Mouse (Mus musculus): ENCODE data around the gene Krt24. TPM values are rescaled to one million over a fixed set of nuclear protein-coding genes. Genes with fewer than 3 reads are reported as not detected.

The Krt24 gene
- polyA plus RNA-seq, 1 experiment from 2014 or later, result not detected

DNA sequence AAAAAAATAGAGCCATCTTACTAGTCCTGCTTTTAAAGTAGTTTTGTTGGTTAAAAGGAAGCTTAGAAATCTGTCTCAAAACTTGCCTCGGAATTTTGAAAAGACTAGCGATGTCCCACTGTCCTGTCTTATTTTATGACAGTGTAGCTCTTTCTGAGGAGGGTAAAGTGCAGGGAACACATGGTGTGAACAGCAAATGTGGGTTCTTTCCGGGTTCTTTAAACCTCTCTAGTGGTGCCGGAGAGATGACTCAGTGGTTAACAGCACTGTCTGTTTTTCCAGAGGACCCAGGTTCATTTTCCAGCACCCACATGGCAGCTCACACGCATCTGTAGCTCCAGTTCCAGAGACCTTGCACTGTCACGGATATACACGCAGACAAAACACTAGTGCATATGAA lies 15.9 kb downstream of the Krt24 start:
- Histone ChIP-seq H3K4me2 (ENCODE audit: low read depth, low read length) (no peak overlapping the region), H3K9me3 (replicated peaks; ENCODE audit: control insufficient read depth, low read length) (no peaks in the 10 kb centered on the region), H3K9ac (ENCODE audit: low read length) (no peak overlapping the region), H3K4me1 (ENCODE audit: control insufficient read depth, insufficient read depth, low read length) (no peaks in the 10 kb centered on the region), H3K27ac (ENCODE audit: low read length) (no peak overlapping the region), H3K27me3 (ENCODE audit: control insufficient read depth, insufficient read depth, low read length) (no peaks in the 10 kb centered on the region), H3K36me3 (ENCODE audit: control insufficient read depth, insufficient read depth, low read length) (no peaks in the 10 kb centered on the region), H3K4me3 (replicated peaks; ENCODE audit: low read length) (no peak overlapping the region)
- 71% methylated on average over 7 of the region's 7 CpGs for WGBS
- no peak for ATAC-seq (ENCODE audit: insufficient read depth, low FRiP score)

DNA sequence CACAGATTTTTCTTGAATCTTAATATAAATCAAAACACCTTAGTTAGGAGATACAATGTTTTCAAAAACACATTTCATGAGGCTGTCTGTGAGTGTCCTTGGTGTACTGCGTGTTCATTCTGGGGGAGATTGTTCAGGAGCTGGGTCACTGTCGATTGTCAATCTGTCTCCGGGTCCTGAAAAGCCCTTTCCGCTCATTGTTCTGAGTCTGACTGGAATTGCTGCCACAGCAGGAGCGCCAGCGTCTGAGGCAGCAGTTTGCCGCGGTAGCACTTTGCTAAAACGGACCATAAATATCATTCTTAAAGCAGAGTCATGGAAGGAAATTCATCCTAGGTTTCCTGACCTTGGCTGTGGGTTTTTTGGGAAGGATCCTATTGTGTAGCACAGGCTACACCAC lies 19.3 kb downstream of the Krt24 start:
- Histone ChIP-seq H3K9ac (ENCODE audit: low read length) (no peak overlapping the region), H3K27ac (ENCODE audit: low read length) (no peak overlapping the region), H3K27me3 (ENCODE audit: control insufficient read depth, insufficient read depth, low read length) (no peaks in the 10 kb centered on the region), H3K4me2 (ENCODE audit: low read depth, low read length) (no peak overlapping the region), H3K4me3 (replicated peaks; ENCODE audit: low read length) (no peak overlapping the region), H3K9me3 (replicated peaks; ENCODE audit: control insufficient read depth, low read length) (no peaks in the 10 kb centered on the region), H3K36me3 (ENCODE audit: control insufficient read depth, insufficient read depth, low read length) (no peaks in the 10 kb centered on the region), H3K4me1 (ENCODE audit: control insufficient read depth, insufficient read depth, low read length) (no peaks in the 10 kb centered on the region)
- ATAC-seq (ENCODE audit: insufficient read depth, low FRiP score), result no peak
- WGBS, result 53% methylated on average over 9 of the region's 9 CpGs

DNA sequence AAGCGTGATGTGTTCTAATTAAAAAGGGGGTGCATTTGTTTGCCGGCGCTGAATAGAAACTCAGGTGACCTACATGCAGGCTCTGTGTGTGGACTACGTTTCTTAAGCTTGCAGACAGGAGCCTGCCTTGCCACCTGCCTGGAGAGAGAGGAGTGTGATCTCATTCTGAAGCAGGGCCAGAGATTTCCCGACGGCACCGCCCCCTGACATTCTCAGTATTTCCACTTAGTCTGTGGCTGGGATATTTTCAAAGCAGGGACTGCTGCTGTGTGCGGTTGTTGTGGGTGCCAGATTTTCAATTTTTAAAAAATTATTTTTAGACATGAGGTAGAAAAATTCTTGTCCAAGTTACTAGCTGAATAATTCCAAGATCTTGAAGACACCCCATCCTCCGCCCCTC lies 19.8 kb downstream of the Krt24 start:
- no peak overlapping the region for H3K27ac ChIP-seq (ENCODE audit: low read length)
- H3K4me1 ChIP-seq (ENCODE audit: control insufficient read depth, insufficient read depth, low read length), result no peaks in the 10 kb centered on the region
- H3K4me2 ChIP-seq (ENCODE audit: low read depth, low read length), result no peak overlapping the region
- H3K9ac ChIP-seq (ENCODE audit: low read length), result no peak overlapping the region
- H3K36me3 ChIP-seq (ENCODE audit: control insufficient read depth, insufficient read depth, low read length), result no peaks in the 10 kb centered on the region
- 57% methylated on average over 9 of the region's 9 CpGs for WGBS
- no peak for ATAC-seq (ENCODE audit: insufficient read depth, low FRiP score)
- H3K4me3 ChIP-seq (replicated peaks; ENCODE audit: low read length), result no peak overlapping the region
- H3K27me3 ChIP-seq (ENCODE audit: control insufficient read depth, insufficient read depth, low read length), result no peaks in the 10 kb centered on the region
- H3K9me3 ChIP-seq (replicated peaks; ENCODE audit: control insufficient read depth, low read length), result no peaks in the 10 kb centered on the region

DNA sequence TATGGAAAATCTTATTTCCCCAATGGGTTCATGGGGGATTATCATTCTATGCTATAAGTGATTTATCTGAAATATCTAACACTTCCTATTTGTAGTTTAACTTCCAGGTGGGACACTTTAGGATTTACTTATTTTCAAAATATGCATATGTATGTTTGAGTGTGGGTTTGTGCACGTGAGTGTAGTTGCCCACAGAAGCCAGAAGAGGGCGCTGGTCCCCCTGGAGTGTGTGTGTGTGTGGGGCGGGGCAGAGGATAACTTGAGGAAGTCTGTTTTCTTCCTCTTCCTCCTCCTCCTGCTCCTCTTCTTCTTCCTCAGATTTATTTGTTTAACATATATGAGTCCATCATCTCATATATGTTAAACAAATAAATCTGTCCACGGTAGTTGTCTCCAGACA lies 28.8 kb downstream of the Krt24 start:
- ATAC-seq (ENCODE audit: insufficient read depth, low FRiP score), result no peak
- H3K4me2 ChIP-seq (ENCODE audit: low read depth, low read length), result no peak overlapping the region
- no peak overlapping the region for H3K27ac ChIP-seq (ENCODE audit: low read length)
- WGBS, result 77% methylated on average over 4 of the region's 4 CpGs
- H3K4me1 ChIP-seq (ENCODE audit: control insufficient read depth, insufficient read depth, low read length), result no peaks in the 10 kb centered on the region
- H3K9ac ChIP-seq (ENCODE audit: low read length), result no peak overlapping the region
- H3K9me3 ChIP-seq (replicated peaks; ENCODE audit: control insufficient read depth, low read length), result no peaks in the 10 kb centered on the region
- no peaks in the 10 kb centered on the region for H3K36me3 ChIP-seq (ENCODE audit: control insufficient read depth, insufficient read depth, low read length)
- no peaks in the 10 kb centered on the region for H3K27me3 ChIP-seq (ENCODE audit: control insufficient read depth, insufficient read depth, low read length)
- H3K4me3 ChIP-seq (replicated peaks; ENCODE audit: low read length), result no peak overlapping the region

DNA sequence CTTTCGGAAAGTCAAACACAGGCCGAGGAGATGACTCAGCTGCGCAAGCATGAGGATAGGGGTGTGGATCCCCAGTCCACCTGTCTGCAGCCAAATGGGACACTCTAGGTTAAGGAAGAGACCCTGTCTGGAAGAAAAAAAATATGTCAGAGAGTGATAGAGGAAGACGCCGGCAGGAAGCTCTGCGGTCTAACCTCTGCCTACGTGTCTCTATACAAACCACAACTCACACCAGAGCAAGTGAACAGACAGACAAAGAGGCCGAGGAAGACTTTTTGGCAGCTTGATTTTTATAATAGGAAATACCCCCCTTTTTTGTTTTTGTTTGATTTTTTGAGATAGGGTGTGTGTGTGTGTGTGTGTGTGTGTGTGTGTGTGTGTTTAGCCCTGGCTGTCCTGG lies 29.7 kb downstream of the Krt24 start:
- Histone ChIP-seq H3K4me1 (ENCODE audit: control insufficient read depth, insufficient read depth, low read length) (no peaks in the 10 kb centered on the region), H3K27ac (ENCODE audit: low read length) (no peak overlapping the region), H3K27me3 (ENCODE audit: control insufficient read depth, insufficient read depth, low read length) (no peaks in the 10 kb centered on the region), H3K36me3 (ENCODE audit: control insufficient read depth, insufficient read depth, low read length) (no peaks in the 10 kb centered on the region), H3K4me3 (replicated peaks; ENCODE audit: low read length) (no peak overlapping the region), H3K4me2 (ENCODE audit: low read depth, low read length) (no peak overlapping the region), H3K9me3 (replicated peaks; ENCODE audit: control insufficient read depth, low read length) (no peaks in the 10 kb centered on the region), H3K9ac (ENCODE audit: low read length) (no peak overlapping the region)
- 88% methylated on average over 8 of the region's 8 CpGs for WGBS
- no peak for ATAC-seq (ENCODE audit: insufficient read depth, low FRiP score)

DNA sequence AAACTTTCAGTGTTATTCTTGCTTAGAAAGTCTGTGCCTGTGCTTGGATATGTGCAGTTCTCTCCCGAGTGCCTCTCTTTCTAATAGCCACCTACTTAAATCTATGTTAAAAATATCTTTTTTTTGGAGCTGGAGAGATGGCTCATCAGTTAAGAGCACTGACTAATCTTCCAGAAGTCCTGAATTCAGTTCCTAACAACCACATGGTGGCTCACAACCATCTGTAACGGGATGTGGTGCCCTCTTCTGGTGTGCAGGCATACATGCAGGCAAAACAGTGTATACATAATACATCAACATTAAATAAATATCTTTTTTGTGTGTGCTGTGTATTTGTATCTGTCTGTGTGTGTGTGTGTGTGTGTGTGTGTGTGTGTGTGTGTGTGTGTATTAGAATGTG lies 31.2 kb downstream of the Krt24 start:
- Histone ChIP-seq H3K9me3 (replicated peaks; ENCODE audit: control insufficient read depth, low read length) (no peaks in the 10 kb centered on the region), H3K4me2 (ENCODE audit: low read depth, low read length) (no peak overlapping the region)
- WGBS, result 63% methylated on average over 2 of the region's 2 CpGs

DNA sequence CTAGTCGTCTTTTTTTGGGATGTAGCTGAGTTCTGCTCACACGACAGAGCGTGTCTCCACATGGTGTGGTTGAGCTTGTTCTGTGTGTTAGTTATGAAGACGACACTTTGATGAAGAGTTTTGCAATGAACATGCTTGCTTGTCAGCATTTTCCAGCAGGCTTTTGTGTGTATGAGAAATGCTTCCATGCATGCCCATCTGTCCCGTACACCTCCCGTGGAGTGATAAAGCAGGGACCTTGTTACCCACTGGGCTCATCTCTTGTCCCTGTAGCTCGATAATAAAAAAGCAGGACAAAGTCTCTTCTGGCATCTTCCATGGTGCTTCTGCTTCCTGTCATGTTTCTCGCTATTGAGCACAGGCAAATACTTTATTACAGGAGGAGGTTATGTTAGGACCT lies 32.4 kb downstream of the Krt24 start:
- WGBS, result 71% methylated on average over 8 of the region's 8 CpGs
- Histone ChIP-seq H3K9me3 (replicated peaks; ENCODE audit: control insufficient read depth, low read length) (no peaks in the 10 kb centered on the region), H3K36me3 (ENCODE audit: control insufficient read depth, insufficient read depth, low read length) (no peaks in the 10 kb centered on the region), H3K9ac (ENCODE audit: low read length) (no peak overlapping the region), H3K4me2 (ENCODE audit: low read depth, low read length) (no peak overlapping the region), H3K4me1 (ENCODE audit: control insufficient read depth, insufficient read depth, low read length) (no peaks in the 10 kb centered on the region), H3K27me3 (ENCODE audit: control insufficient read depth, insufficient read depth, low read length) (no peaks in the 10 kb centered on the region), H3K4me3 (replicated peaks; ENCODE audit: low read length) (no peak overlapping the region), H3K27ac (ENCODE audit: low read length) (no peak overlapping the region)
- ATAC-seq (ENCODE audit: insufficient read depth, low FRiP score), result no peak

More for the DNA sequence above, 31.2 kb downstream of the Krt24 start:
- no peak overlapping the region for H3K27ac ChIP-seq (ENCODE audit: low read length)
- ATAC-seq (ENCODE audit: insufficient read depth, low FRiP score), result no peak
- no peak overlapping the region for H3K9ac ChIP-seq (ENCODE audit: low read length)
- no peak overlapping the region for H3K4me3 ChIP-seq (replicated peaks; ENCODE audit: low read length)
- H3K4me1 ChIP-seq (ENCODE audit: control insufficient read depth, insufficient read depth, low read length), result no peaks in the 10 kb centered on the region
- H3K27me3 ChIP-seq (ENCODE audit: control insufficient read depth, insufficient read depth, low read length), result no peaks in the 10 kb centered on the region
- no peaks in the 10 kb centered on the region for H3K36me3 ChIP-seq (ENCODE audit: control insufficient read depth, insufficient read depth, low read length)

DNA sequence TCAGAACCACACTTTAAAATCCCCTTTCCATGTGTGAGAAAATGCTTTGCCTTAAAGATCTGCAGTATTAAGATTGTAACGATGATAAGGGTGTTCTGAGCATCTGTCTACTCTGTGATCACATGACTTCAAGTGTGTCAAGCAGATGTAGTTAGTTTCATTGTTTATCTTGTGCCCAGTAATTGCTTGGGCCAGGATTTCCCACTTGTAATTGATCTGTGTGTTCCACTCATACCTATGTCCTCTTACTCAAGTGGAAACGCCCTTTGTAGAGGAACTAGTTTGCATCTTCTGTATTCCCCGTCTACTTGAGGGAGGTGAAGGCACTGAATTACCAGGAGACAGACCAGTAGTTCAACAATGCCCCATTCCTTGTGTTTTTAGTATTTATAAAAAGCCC lies 34.4 kb downstream of the Krt24 start:
- WGBS, result 45% methylated on average over 3 of the region's 3 CpGs
- H3K4me1 ChIP-seq (ENCODE audit: control insufficient read depth, insufficient read depth, low read length), result no peaks in the 10 kb centered on the region
- no peak overlapping the region for H3K4me3 ChIP-seq (replicated peaks; ENCODE audit: low read length)
- no peaks in the 10 kb centered on the region for H3K9me3 ChIP-seq (replicated peaks; ENCODE audit: control insufficient read depth, low read length)
- no peak for ATAC-seq (ENCODE audit: insufficient read depth, low FRiP score)
- no peak overlapping the region for H3K4me2 ChIP-seq (ENCODE audit: low read depth, low read length)
- no peak overlapping the region for H3K27ac ChIP-seq (ENCODE audit: low read length)
- H3K9ac ChIP-seq (ENCODE audit: low read length), result no peak overlapping the region
- H3K27me3 ChIP-seq (ENCODE audit: control insufficient read depth, insufficient read depth, low read length), result no peaks in the 10 kb centered on the region
- H3K36me3 ChIP-seq (ENCODE audit: control insufficient read depth, insufficient read depth, low read length), result no peaks in the 10 kb centered on the region

DNA sequence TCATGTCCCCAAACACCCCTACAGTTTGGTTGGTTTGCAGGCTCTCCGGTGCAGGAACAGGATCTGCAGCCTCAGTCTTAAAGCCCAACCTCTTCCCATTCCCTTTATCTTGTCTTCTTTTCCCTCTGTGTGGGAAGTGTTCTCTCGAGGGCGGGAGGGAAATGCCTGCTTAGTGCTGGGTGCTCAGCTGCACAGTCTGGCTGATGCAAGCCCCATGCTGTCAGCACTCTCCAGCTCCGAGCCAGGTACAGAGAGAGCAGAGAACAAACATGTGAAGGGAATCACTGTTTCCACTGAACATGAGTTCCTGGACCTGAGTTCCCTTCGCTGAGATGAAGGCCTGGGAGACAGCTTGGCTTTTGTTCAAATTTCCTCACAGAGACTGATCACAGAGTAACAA lies 34.8 kb downstream of the Krt24 start:
- no peaks in the 10 kb centered on the region for H3K4me1 ChIP-seq (ENCODE audit: control insufficient read depth, insufficient read depth, low read length)
- WGBS, result 35% methylated on average over 5 of the region's 5 CpGs
- H3K27ac ChIP-seq (ENCODE audit: low read length), result no peak overlapping the region
- no peak for ATAC-seq (ENCODE audit: insufficient read depth, low FRiP score)
- H3K4me3 ChIP-seq (replicated peaks; ENCODE audit: low read length), result no peak overlapping the region
- no peaks in the 10 kb centered on the region for H3K9me3 ChIP-seq (replicated peaks; ENCODE audit: control insufficient read depth, low read length)
- H3K4me2 ChIP-seq (ENCODE audit: low read depth, low read length), result no peak overlapping the region
- H3K36me3 ChIP-seq (ENCODE audit: control insufficient read depth, insufficient read depth, low read length), result no peaks in the 10 kb centered on the region
- no peak overlapping the region for H3K9ac ChIP-seq (ENCODE audit: low read length)
- H3K27me3 ChIP-seq (ENCODE audit: control insufficient read depth, insufficient read depth, low read length), result no peaks in the 10 kb centered on the region

DNA sequence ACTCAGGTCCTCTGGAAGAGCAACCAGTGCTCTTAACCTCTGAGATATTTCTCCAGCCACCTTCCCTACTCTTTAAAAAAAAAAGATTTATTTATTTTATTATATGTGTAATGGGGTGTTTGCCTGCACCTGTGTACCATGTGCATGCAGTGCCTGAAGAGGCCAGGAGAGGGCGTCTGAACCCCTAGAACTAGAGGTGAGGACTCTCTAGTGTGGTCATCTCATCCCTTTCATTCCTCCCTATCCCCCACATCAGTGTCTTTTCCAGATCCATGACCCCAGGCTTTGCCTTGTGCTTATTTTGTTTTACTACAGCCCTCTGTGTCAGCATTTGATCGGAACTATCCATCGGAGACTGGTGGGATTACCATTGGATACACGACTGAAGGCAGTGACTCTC lies 35.9 kb downstream of the Krt24 start:
- H3K4me2 ChIP-seq (ENCODE audit: low read depth, low read length), result no peak overlapping the region
- no peak overlapping the region for H3K9ac ChIP-seq (ENCODE audit: low read length)
- H3K27me3 ChIP-seq (ENCODE audit: control insufficient read depth, insufficient read depth, low read length), result no peaks in the 10 kb centered on the region
- WGBS, result 58% methylated on average over 4 of the region's 4 CpGs
- no peaks in the 10 kb centered on the region for H3K9me3 ChIP-seq (replicated peaks; ENCODE audit: control insufficient read depth, low read length)
- H3K4me3 ChIP-seq (replicated peaks; ENCODE audit: low read length), result no peak overlapping the region
- H3K36me3 ChIP-seq (ENCODE audit: control insufficient read depth, insufficient read depth, low read length), result no peaks in the 10 kb centered on the region
- no peaks in the 10 kb centered on the region for H3K4me1 ChIP-seq (ENCODE audit: control insufficient read depth, insufficient read depth, low read length)
- no peak for ATAC-seq (ENCODE audit: insufficient read depth, low FRiP score)
- H3K27ac ChIP-seq (ENCODE audit: low read length), result no peak overlapping the region
